Mouse (Mus musculus): ENCODE results near the gene Oasl1.
A peak's percentile ranks its signal among the peaks of the same experiment; 100 is the strongest.
"Not testable (repeated sequence)": the region's sequence is repeated elsewhere in the genome, so short reads cannot be mapped to it uniquely, and the experiment has no call there.

Oasl1 gene

GRCm38 (mm10) chr5:114926153-114926684 lies 3.2 kb downstream of the Oasl1 start:
- no peak for DNase-seq (ENCODE audit: low spot score)

- no peak for DNase-seq (ENCODE audit: low spot score)
Observed at GRCm38 (mm10) chr5:114926753-114927152, 3.7 kb downstream of the Oasl1 start.

DNA sequence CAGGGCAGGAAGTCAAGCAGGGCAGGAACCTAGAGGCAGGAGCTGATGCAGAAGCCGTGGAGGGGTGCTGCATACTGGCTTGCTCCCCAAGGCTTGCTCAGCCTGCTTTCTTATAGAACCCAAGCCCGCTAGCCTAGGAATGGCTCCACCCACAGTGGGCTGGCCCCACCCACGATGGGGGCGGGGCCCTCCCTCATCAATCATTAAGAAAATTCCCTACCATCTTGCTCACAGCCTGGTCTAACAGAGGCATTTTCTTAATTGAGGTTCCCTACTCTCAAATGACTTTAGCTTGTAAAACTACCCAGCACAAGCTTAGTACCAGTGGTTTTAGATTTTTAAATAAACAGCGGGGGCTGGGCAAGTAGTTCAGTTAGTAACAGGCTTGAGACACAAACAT lies 8.6 kb downstream of the Oasl1 start:
- DNase-seq (ENCODE audit: low spot score) = no peak

DNA sequence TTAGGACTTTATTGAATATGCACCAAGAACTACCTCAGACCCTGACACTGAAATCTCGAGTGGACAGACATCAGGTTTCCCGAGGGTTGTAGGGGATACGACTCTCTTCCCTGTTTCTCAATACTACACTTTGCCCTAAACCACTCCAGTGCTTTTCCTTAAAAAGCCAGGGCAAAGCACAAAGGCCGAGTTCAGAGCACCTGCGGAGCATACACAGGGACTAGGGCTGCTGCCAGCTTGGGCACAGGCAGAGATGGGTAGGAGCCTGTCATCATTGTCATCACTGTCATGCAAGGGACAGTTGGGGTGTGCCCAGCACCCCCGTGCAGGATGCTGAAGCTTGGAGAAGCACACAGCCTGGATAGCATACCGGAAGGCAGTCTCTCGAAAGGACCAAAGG lies 10.2 kb downstream of the Oasl1 start:
- DNase-seq (ENCODE audit: low spot score) = no peak

DNA sequence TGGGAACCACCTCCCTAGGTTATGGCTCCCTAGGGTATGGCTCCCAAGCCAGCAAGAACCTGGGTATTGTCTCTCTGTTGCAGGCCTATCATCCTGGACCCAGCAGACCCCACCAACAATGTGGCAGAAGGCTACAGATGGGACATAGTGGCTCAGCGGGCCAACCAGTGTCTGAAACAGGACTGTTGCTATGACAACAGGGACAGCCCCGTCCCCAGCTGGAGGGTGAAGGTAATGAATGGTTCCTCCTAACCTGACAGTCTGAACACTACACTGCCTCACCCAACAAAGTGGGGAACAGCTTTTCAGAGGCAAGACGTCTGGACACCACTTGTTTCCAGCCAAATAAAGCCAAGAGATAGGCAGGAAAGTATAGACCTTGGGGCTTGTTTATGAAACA lies 12.8 kb downstream of the Oasl1 start:
- DNase-seq (ENCODE audit: low spot score) = no peak

- DNase-seq (ENCODE audit: low spot score) = not testable (repeated sequence)
Observed at GRCm38 (mm10) chr5:114941138-114941537, 18.1 kb downstream of the Oasl1 start.

- peak; percentile 84 for DNase-seq (ENCODE audit: low spot score)
Observed at GRCm38 (mm10) chr5:114942074-114942765, 19.2 kb downstream of the Oasl1 start, which contains the start of gene 2210016L21Rik. Gene 2210016L21Rik, plus strand, starts transcription at chr5:114942158.

- DNase-seq (ENCODE audit: low spot score) = no peak
Observed at GRCm38 (mm10) chr5:114942766-114943130, 19.7 kb downstream of the Oasl1 start.

DNA sequence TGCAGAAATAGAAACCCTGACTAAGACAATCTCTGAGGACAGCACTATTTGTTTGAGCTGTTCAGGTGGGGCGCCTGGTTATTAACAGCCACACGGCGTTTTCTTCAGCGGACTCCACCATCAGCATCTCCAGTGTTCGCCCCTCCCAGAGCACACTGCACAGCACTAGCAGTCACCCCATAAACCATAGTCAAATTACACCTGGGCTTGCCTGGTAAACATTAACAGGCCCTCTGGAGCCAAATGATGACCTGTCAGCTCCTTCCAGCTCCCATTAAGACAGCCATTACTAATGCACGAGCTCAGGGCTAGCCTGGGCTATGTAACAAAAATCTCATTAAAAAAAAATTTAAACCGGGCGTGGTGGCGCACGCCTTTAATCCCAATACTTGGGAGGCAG lies 22.0 kb downstream of the Oasl1 start:
- no peak for DNase-seq (ENCODE audit: low spot score)

- DNase-seq (ENCODE audit: low spot score) = peak; percentile 46
Observed at GRCm38 (mm10) chr5:114948891-114949290, 25.9 kb downstream of the Oasl1 start.

- no peak for DNase-seq (ENCODE audit: low spot score)
Observed at GRCm38 (mm10) chr5:114949316-114949715, 26.3 kb downstream of the Oasl1 start.

DNA sequence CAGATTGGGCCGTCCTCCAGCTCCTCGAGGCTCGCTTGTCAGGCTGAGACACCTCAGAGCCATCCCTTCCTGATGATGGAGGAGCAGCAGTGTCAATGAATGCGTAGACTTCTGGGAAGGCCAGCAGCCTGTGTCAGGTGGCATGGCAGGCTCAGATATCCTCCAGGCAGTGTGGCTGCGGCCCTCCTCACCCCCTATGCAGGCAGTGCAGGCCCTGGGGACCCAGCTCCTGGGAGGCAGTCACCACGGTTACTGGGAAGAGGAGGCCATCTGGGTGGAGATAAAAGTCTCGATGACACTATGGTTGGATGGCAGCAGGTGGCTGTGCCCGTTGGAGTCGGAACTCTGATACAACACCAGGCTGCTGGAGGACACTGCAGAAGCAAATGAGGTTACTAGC lies 26.8 kb downstream of the Oasl1 start:
- DNase-seq (ENCODE audit: low spot score) = no peak

DNA sequence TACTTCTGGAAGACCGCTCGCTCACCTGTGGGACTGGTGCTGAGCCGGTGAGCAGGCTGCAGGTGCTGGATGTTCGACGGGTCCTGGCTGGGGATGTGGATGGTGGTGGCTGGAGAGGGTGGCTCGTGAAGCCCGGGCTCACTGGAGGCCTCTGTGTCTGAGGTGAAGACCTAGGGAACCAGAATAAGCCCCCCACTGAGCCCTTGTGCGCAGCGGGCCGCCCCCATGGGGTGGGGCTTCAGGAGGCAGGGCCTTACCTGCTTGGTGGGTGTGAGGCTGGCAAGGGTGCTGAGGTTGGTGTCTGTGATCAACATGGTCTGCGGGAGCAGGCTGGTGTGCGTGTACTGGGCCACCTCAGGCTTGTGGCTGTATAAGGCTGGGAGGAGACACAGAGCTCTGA lies 27.6 kb downstream of the Oasl1 start:
- no peak for DNase-seq (ENCODE audit: low spot score)

- no peak for DNase-seq (ENCODE audit: low spot score)
Observed at GRCm38 (mm10) chr5:114951279-114951880, 28.3 kb downstream of the Oasl1 start.

DNA sequence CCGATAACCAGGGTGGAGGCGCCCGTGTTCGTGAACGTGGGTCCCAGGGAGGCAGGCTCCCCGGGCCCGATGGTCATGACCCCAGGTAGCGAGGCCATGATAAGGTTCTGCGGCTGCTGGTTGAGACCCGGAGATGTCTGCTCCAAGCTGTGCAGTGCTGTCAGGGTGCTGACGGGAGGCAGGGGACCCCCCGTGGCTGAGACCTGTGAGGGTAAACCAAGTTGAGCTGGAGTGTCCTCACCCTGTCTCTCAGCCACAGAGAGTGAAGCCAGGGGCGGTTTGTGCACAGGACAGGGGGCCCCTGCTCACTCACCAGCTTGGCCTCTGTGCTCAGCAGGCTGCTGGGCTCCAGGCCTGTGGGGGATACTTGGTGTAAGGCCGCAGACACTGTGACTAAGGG lies 30.3 kb downstream of the Oasl1 start:
- no peak for DNase-seq (ENCODE audit: low spot score)

DNA sequence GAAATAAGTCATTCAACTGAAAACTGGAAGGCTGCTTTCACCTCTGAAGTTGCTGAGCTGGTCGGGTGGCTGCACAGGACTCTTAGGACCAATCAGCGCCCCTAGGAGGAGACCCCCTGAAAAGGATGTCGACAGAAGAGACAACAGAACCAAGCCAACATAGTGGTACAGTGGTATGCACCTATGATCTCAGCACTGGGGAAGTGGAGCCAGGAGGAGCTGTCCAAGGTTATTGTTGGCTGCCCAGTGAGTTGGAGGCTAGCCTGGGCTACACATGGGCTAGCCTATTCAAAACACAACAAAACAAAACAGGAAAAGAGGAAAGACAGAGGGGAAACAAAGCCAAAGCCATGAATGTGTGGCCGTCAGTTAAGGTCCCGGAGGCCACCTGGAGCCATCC lies 35.0 kb downstream of the Oasl1 start:
- no peak for DNase-seq (ENCODE audit: low spot score)

- no peak for DNase-seq (ENCODE audit: low spot score)
Observed at GRCm38 (mm10) chr5:114961590-114962360, 38.7 kb downstream of the Oasl1 start.

DNA sequence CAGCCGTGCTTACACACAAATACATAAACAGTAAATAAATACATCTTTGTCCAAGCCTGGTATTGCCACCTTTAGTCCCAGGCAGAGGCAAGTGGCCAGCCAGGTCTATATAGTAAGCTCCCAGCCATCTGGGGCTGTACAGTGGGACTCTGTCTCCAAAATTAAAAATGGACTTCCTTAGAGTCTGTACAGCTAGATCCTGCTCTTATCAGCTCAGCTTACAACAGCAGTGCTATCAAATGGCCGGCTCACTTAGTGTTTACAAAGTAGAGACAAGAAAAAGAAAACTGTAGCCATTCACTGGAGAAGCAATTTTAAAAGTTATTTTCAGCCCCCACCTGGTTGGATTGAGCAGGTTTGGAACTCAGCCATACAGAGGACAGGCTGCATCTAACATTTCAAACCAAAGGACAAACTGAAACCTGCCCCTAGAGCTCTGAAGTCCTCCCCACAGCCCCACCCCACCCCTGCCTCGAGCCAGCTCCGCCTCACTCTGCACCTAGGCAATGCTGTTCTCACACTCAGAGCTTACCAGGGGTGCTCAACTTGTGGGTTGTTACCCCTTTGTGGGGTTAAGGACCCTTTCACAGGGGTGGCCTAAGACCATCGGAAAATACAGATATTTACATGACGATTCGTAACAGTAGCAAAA lies 41.4 kb downstream of the Oasl1 start:
- DNase-seq (ENCODE audit: low spot score) = no peak

GRCm38 (mm10) chr5:114964967-114965898 lies 42.2 kb downstream of the Oasl1 start:
- no peak for DNase-seq (ENCODE audit: low spot score)

DNA sequence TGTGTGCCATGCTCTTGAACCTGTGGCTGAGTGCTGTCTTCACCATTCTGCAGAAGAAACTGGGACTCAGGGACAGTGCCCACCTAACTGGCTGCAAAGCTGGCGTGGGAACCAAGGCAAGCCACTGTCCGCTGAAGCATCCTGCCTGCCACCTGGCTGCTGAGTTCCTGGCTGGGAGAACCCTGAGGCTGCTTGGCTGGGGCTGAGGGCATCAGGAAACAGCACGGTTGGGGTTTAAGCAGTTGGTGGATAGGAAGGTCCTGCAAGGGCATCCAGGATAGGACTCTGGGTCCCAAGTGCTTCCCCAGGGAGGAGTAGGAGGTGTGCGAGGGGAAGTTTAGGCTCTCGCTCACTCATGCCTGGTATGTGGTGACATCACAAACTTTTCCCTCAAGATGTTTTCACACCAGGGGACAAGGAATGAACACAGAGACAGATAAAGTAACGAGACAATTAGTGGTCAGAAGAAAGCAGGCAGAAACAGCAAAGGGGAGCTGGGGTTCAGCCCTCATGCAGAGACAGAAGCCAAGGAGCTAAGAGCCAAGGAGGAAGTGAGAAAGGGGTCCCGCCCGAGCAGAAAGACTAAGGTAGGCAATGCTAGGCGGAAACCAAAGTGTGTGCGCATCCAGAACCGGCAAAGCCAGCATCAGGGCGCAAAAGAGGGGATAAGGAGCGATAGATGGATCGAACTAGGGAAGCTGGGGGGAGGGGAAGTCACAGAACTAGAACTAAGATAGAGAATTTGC lies 44.7 kb downstream of the Oasl1 start:
- no peak for DNase-seq (ENCODE audit: low spot score)

DNA sequence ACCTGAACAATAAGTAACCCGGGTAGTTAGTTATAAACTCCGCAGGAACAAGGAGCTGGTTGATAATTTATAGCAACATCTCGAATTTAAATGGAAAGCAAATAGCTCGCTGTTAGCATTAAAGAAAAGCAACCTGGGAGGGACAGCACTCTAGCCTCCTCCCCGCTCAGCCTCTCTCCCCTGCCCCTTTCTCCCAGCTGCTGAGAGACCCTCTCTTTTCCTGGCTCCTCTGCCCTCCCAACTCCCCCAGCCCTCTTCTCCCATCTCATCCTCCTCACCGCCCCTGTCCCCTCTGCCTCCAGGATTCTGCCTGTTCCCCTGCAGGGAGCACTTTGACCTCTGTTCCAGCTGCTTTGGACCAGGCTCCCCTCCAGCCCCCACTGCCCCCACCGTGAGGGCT lies 45.6 kb downstream of the Oasl1 start:
- DNase-seq (ENCODE audit: low spot score) = no peak
